Mouse (Mus musculus) hindbrain, postnatal 0 days (tissue): Measurements from ENCODE around the gene Abraxas2. TPM values are rescaled to one million over a fixed set of nuclear protein-coding genes. Genes with fewer than 3 reads are reported as not detected.

Experiments used
- ATAC-seq: fragments of 200-750 bp; cut with Nextera tagmentation; 2 replicates; pipeline ENCODE4 v1.8.0; 2017; ENCODE audit warnings: mild to moderate bottlenecking, moderate TSS enrichment, moderate library complexity
- DNase-seq: peaks from one replicate; pipeline ENCODE4 v3.0.0-alpha.2; 2015; ENCODE audit warnings: low spot score
- H3K27ac ChIP-seq: fragments of 300-500 bp; sonication (generic); 2 replicates; pipeline ENCODE4 v1.5.1; 2014; ENCODE audit warnings: mild to moderate bottlenecking
- H3K27me3 ChIP-seq: fragments of 300-500 bp; sonication (generic); 2 replicates; pipeline ENCODE4 v1.6.1; 2014; ENCODE audit warnings: low read length, mixed read lengths; ENCODE audit not compliant: insufficient read depth
- H3K36me3 ChIP-seq: fragments of 300-500 bp; sonication (generic); 2 replicates; pipeline ENCODE4 v1.6.1; 2014; ENCODE audit warnings: low read length, mixed read lengths; ENCODE audit not compliant: insufficient read depth
- H3K4me1 ChIP-seq: fragments of 300-500 bp; sonication (generic); 2 replicates; pipeline ENCODE4 v1.6.1; 2014; ENCODE audit warnings: antibody characterized with exemption, low read length, mixed read lengths; ENCODE audit not compliant: insufficient read depth
- H3K4me2 ChIP-seq: fragments of 300-500 bp; sonication (generic); 2 replicates; pipeline ENCODE4 v1.6.1; 2014; ENCODE audit warnings: low read depth, mild to moderate bottlenecking, low read length, moderate library complexity, mixed read lengths
- H3K4me3 ChIP-seq: fragments of 300-500 bp; sonication (generic); 2 replicates; pipeline ENCODE4 v1.5.1; 2014; ENCODE audit warnings: low read length
- H3K9ac ChIP-seq: fragments of 300-500 bp; sonication (generic); replicated peaks from 2 replicates; pipeline ENCODE4 v1.6.1; 2014; ENCODE audit warnings: mild to moderate bottlenecking, low read length, moderate library complexity, mixed read lengths
- H3K9me3 ChIP-seq: fragments of 300-500 bp; sonication (generic); 2 replicates; pipeline ENCODE4 v1.6.1; 2016; ENCODE audit warnings: low read length, mixed read lengths
- CTCF ChIP-seq: IDR thresholded peaks from 2 replicates; pipeline ENCODE4 v1.5.1; 2016; ENCODE audit warnings: antibody characterized with exemption, control low read depth, low read depth
- WGBS: fragments of 180-500 bp; shearing (Covaris S2); extraction: QIAGEN DNeasy Blood & Tissue Kit; methylation state at CpG from one replicate; pipeline ENCODE4 v1.1.7; 2014; 5-methylcytosine and 5-hydroxymethylcytosine counted together
- polyA plus RNA-seq: library from polyadenylated mRNA; unstranded; fragments of >200 nt; fragmentation: Nextera tagmentation; extraction: Ambion mirVana; gene quantifications from 2 replicates; pipeline ENCODE4 v1.2.1, GENCODE M21; 2015
- total RNA-seq: library from RNA; depleted of rRNA; stranded (reverse); fragments of >200 nt; gene quantifications from 2 replicates; pipeline ENCODE4 v1.2.3, GENCODE M21; 2014

The Abraxas2 gene
- total and polyA plus RNA-seq, 2 experiments from 2014 or later, result 22.2 to 33.1 TPM

- ATAC-seq (no peak), DNase-seq (no peak)
- Histone ChIP-seq H3K36me3 (peaks cover 6% of the 10 kb centered on the region; the same call in 1 of the 2 replicates), H3K27ac (no peak overlapping the region), H3K4me3 (no peak overlapping the region), H3K9ac (no peak overlapping the region), H3K4me2 (no peak overlapping the region), H3K27me3 (no peaks in the 10 kb centered on the region), H3K9me3 (no peaks in the 10 kb centered on the region), H3K4me1 (no peaks in the 10 kb centered on the region)
- WGBS, result 62% methylated on average over 4 of the region's 4 CpGs
- TF ChIP-seq CTCF, result no peak
Observed at GRCm38 (mm10) chr7:132888518-132889249, 29.7 kb downstream of the Abraxas2 start.

GRCm38 (mm10) chr7:132889691-132890090, 30.7 kb downstream of the Abraxas2 start:
- DNase-seq (no peak), ATAC-seq (no peak)
- Histone ChIP-seq H3K9me3 (no peaks in the 10 kb centered on the region), H3K36me3 (no peaks in the 10 kb centered on the region; the same call in 1 of the 2 replicates), H3K9ac (no peak overlapping the region), H3K4me1 (no peaks in the 10 kb centered on the region), H3K27ac (no peak overlapping the region), H3K27me3 (no peaks in the 10 kb centered on the region), H3K4me2 (no peak overlapping the region), H3K4me3 (no peak overlapping the region)
- 91% methylated on average over 8 of the region's 8 CpGs for WGBS
- TF ChIP-seq CTCF, result no peak

GRCm38 (mm10) chr7:132890201-132890600, 31.2 kb downstream of the Abraxas2 start:
- 91% methylated on average over 5 of the region's 5 CpGs for WGBS
- no peak for ATAC-seq
- Histone ChIP-seq H3K27me3 (no peaks in the 10 kb centered on the region), H3K9me3 (no peaks in the 10 kb centered on the region), H3K4me1 (no peaks in the 10 kb centered on the region), H3K4me3 (no peak overlapping the region), H3K9ac (no peak overlapping the region), H3K4me2 (no peak overlapping the region), H3K27ac (no peak overlapping the region), H3K36me3 (no peaks in the 10 kb centered on the region; the same call in 1 of the 2 replicates)
- no peak for DNase-seq
- TF ChIP-seq CTCF, result no peak

GRCm38 (mm10) chr7:132891561-132892310, 32.7 kb downstream of the Abraxas2 start:
- TF ChIP-seq CTCF, result no peak
- no peak overlapping the region for H3K4me2 ChIP-seq
- H3K4me1 ChIP-seq, result no peaks in the 10 kb centered on the region
- H3K27ac ChIP-seq, result no peak overlapping the region
- no peaks in the 10 kb centered on the region for H3K9me3 ChIP-seq
- H3K27me3 ChIP-seq, result no peaks in the 10 kb centered on the region
- H3K4me3 ChIP-seq, result no peak overlapping the region
- ATAC-seq, result no peak
- H3K36me3 ChIP-seq, result no peaks in the 10 kb centered on the region
- WGBS, result 69% methylated on average over 5 of the region's 5 CpGs
- H3K9ac ChIP-seq, result no peak overlapping the region
- no peak for DNase-seq

- Histone ChIP-seq H3K9ac (no peak overlapping the region), H3K4me3 (no peak overlapping the region), H3K9me3 (no peaks in the 10 kb centered on the region), H3K4me1 (no peaks in the 10 kb centered on the region), H3K27me3 (no peaks in the 10 kb centered on the region), H3K4me2 (no peak overlapping the region), H3K36me3 (no peaks in the 10 kb centered on the region), H3K27ac (no peak overlapping the region)
- WGBS, result 48% methylated on average over 4 of the region's 4 CpGs
- DNase-seq, result peak; percentile 10
- peak; percentile 29; the same call in 1 of the 2 replicates for ATAC-seq
- no peak for TF ChIP-seq CTCF
Observed at GRCm38 (mm10) chr7:132892311-132892661, 33.3 kb downstream of the Abraxas2 start.

- H3K4me3 ChIP-seq, result no peak overlapping the region
- no peak for TF ChIP-seq CTCF
- no peaks in the 10 kb centered on the region for H3K9me3 ChIP-seq
- no peak overlapping the region for H3K9ac ChIP-seq
- no peak overlapping the region for H3K27ac ChIP-seq
- no peaks in the 10 kb centered on the region for H3K27me3 ChIP-seq
- WGBS, result 85% methylated on average over 7 of the region's 7 CpGs
- no peaks in the 10 kb centered on the region for H3K36me3 ChIP-seq
- H3K4me2 ChIP-seq, result no peak overlapping the region
- ATAC-seq (no peak), DNase-seq (no peak)
- no peaks in the 10 kb centered on the region for H3K4me1 ChIP-seq
Observed at GRCm38 (mm10) chr7:132892806-132893205, 33.8 kb downstream of the Abraxas2 start.

- H3K27me3 ChIP-seq, result no peaks in the 10 kb centered on the region
- no peaks in the 10 kb centered on the region for H3K36me3 ChIP-seq
- H3K4me1 ChIP-seq, result no peaks in the 10 kb centered on the region
- TF ChIP-seq CTCF, result no peak
- H3K4me2 ChIP-seq, result no peak overlapping the region
- no peaks in the 10 kb centered on the region for H3K9me3 ChIP-seq
- DNase-seq (no peak), ATAC-seq (no peak)
- H3K4me3 ChIP-seq, result no peak overlapping the region
- H3K27ac ChIP-seq, result no peak overlapping the region
- H3K9ac ChIP-seq, result no peak overlapping the region
- WGBS, result 89% methylated on average over 1 of the region's 1 CpGs
Observed at GRCm38 (mm10) chr7:132893336-132893735, 34.3 kb downstream of the Abraxas2 start.
